Mouse (Mus musculus) MEL (cell line): ENCODE results near the gene B230217C12Rik. TPM values are rescaled to one million over a fixed set of nuclear protein-coding genes. Genes with fewer than 3 reads are reported as not detected.

Experiments
- DNase-seq: peaks from one replicate; pipeline ENCODE4 v3.0.0; 2011; ENCODE audit warnings: low read depth, low spot score
- H3K27ac ChIP-seq: 2 replicates; pipeline ENCODE4 v1.5.1; 2012; ENCODE audit warnings: low read depth, mild to moderate bottlenecking, control low read depth, low read length, moderate library complexity; ENCODE audit not compliant: control insufficient read depth
- H3K27me3 ChIP-seq, 2 experiments: fragments of 150-350 bp in 1 of 2; sonication (generic) in 1 of 2; 2 replicates each; pipeline ENCODE4 v1.6.1; 2012; ENCODE audit warnings: low read length in 2 of 2, mild to moderate bottlenecking in 2 of 2, improper control_type of control experiment in 1 of 2, moderate library complexity in 1 of 2; ENCODE audit not compliant: insufficient read depth in 2 of 2, control insufficient read depth in 1 of 2
- H3K36me3 ChIP-seq, 2 experiments: 2 replicates each; pipeline ENCODE4 v1.6.1; 2012 to 2014; ENCODE audit warnings: low read length in 2 of 2, improper control_type of control experiment in 1 of 2, inconsistent platforms in 1 of 2, mild to moderate bottlenecking in 1 of 2; ENCODE audit not compliant: insufficient read depth in 2 of 2, control insufficient read depth in 1 of 2
- H3K4me1 ChIP-seq, 2 experiments: fragments of 150-350 bp in 1 of 2; sonication (generic) in 1 of 2; 2 replicates each; pipeline ENCODE4 v1.6.1; 2012; ENCODE audit warnings: low read length in 2 of 2, improper control_type of control experiment in 1 of 2, mild to moderate bottlenecking in 1 of 2; ENCODE audit not compliant: insufficient read depth in 2 of 2, control insufficient read depth in 1 of 2
- H3K4me3 ChIP-seq, 2 experiments: fragments of 150-350 bp in 1 of 2; sonication (generic) in 1 of 2; 2 replicates each; pipeline ENCODE4 v1.5.1; 2012; ENCODE audit warnings: low read depth in 2 of 2, low read length in 2 of 2, mild to moderate bottlenecking in 2 of 2, moderate library complexity in 2 of 2, control low read depth in 1 of 2, improper control_type of control experiment in 1 of 2; ENCODE audit not compliant: control insufficient read depth in 1 of 2, insufficient read depth in 1 of 2
- H3K79me2 ChIP-seq: 2 replicates; pipeline ENCODE4 v1.6.1; 2012; ENCODE audit warnings: mild to moderate bottlenecking, low read length, moderate library complexity; ENCODE audit not compliant: control insufficient read depth, poor library complexity, insufficient read depth
- H3K9ac ChIP-seq: 2 replicates; pipeline ENCODE4 v1.6.1; 2012; ENCODE audit warnings: low read depth, mild to moderate bottlenecking, control low read depth, low read length, moderate library complexity; ENCODE audit not compliant: control insufficient read depth, poor library complexity, severe bottlenecking
- H3K9me3 ChIP-seq: fragments of 150-350 bp; sonication (generic); replicated peaks from 2 replicates; pipeline ENCODE4 v1.6.1; 2012; ENCODE audit warnings: mild to moderate bottlenecking, low read length, improper control_type of control experiment, moderate library complexity; ENCODE audit not compliant: insufficient read depth
- CTCF ChIP-seq, 3 experiments: IDR thresholded peaks in 2 of 3; conservative IDR thresholded peaks in 1 of 3; 2 replicates each; pipeline ENCODE4 v1.5.1; 2011 to 2012; ENCODE audit warnings: low read length in 3 of 3, low read depth in 2 of 3, mild to moderate bottlenecking in 2 of 3, improper control_type of control experiment in 1 of 3, inconsistent platforms in 1 of 3, mixed read lengths in 1 of 3, moderate library complexity in 1 of 3; ENCODE audit not compliant: control insufficient read depth in 1 of 3, insufficient read depth in 1 of 3, poor library complexity in 1 of 3, severe bottlenecking in 1 of 3
- E2F4 ChIP-seq: IDR thresholded peaks from 2 replicates; pipeline ENCODE4 v1.6.1; 2011; ENCODE audit warnings: low read depth, low read length, improper control_type of control experiment, borderline replicate concordance
- ELF1 ChIP-seq: IDR thresholded peaks from 2 replicates; pipeline ENCODE4 v1.6.1; 2014; ENCODE audit warnings: low read depth, mild to moderate bottlenecking, inconsistent platforms, low read length, improper control_type of control experiment, moderate library complexity
- GABPA ChIP-seq: IDR thresholded peaks from 2 replicates; pipeline ENCODE4 v1.6.1; 2012; ENCODE audit warnings: low read depth, mild to moderate bottlenecking, inconsistent platforms, low read length, improper control_type of control experiment, moderate library complexity
- GATA1 ChIP-seq: IDR thresholded peaks from 2 replicates; pipeline ENCODE4 v1.6.1; 2011; ENCODE audit warnings: low read depth, low read length, improper control_type of control experiment
- MAFK ChIP-seq: IDR thresholded peaks from 2 replicates; pipeline ENCODE4 v1.6.1; 2011; ENCODE audit warnings: low read depth, mild to moderate bottlenecking, low read length, improper control_type of control experiment, borderline replicate concordance
- MAX ChIP-seq: IDR thresholded peaks from 2 replicates; pipeline ENCODE4 v1.6.1; 2011; ENCODE audit warnings: low read length, improper control_type of control experiment
- MXI1 ChIP-seq: IDR thresholded peaks from 2 replicates; pipeline ENCODE4 v1.6.1; 2011; ENCODE audit warnings: mild to moderate bottlenecking, low read depth, low read length, improper control_type of control experiment
- MYB ChIP-seq: IDR thresholded peaks from 2 replicates; pipeline ENCODE4 v1.6.1; 2011; ENCODE audit warnings: mild to moderate bottlenecking, low read depth, low read length, improper control_type of control experiment
- POLR2A ChIP-seq, 2 experiments: IDR thresholded peaks; 2 replicates each; pipeline ENCODE4 v1.6.1; 2011 to 2012; ENCODE audit warnings: low read length in 2 of 2, mild to moderate bottlenecking in 2 of 2, control low read depth in 1 of 2, improper control_type of control experiment in 1 of 2, low read depth in 1 of 2, moderate library complexity in 1 of 2; ENCODE audit not compliant: control insufficient read depth in 1 of 2, insufficient read depth in 1 of 2, poor library complexity in 1 of 2
- POLR2AphosphoS5 ChIP-seq: IDR thresholded peaks from 2 replicates; pipeline ENCODE4 v1.6.1; 2012; ENCODE audit warnings: low read depth, borderline replicate concordance, mild to moderate bottlenecking, inconsistent platforms, low read length, moderate library complexity, mixed read lengths
- SMC3 ChIP-seq: IDR thresholded peaks from 2 replicates; pipeline ENCODE4 v1.6.1; 2011; ENCODE audit warnings: low read depth, low read length, improper control_type of control experiment
- TAL1 ChIP-seq: IDR thresholded peaks from 2 replicates; pipeline ENCODE4 v1.6.1; 2012; ENCODE audit warnings: mild to moderate bottlenecking, inconsistent platforms, low read length, moderate library complexity, mixed read lengths
- polyA plus RNA-seq, 2 experiments: library from polyadenylated mRNA; stranded (reverse) in 1 of 2; unstranded in 1 of 2; fragments of >175 nt in 1 of 2; fragments of >200 nt in 1 of 2; gene quantifications; 2 replicates each; pipeline versions ENCODE4 v1.2.1 to v1.2.4; 2012; ENCODE audit warnings: low replicate concordance in 2 of 2, low read depth in 1 of 2; ENCODE audit not compliant: insufficient read length in 2 of 2, insufficient read depth in 1 of 2, missing spikeins in 1 of 2
- total RNA-seq: library from RNA; depleted of rRNA; stranded (reverse); fragments of 300-350 nt; gene quantifications from 2 replicates; pipeline ENCODE4 v1.2.3, GENCODE M21; 2012

The B230217C12Rik gene
- total and polyA plus RNA-seq, 3 experiments = 0.81 TPM; not detected in 2

DNA sequence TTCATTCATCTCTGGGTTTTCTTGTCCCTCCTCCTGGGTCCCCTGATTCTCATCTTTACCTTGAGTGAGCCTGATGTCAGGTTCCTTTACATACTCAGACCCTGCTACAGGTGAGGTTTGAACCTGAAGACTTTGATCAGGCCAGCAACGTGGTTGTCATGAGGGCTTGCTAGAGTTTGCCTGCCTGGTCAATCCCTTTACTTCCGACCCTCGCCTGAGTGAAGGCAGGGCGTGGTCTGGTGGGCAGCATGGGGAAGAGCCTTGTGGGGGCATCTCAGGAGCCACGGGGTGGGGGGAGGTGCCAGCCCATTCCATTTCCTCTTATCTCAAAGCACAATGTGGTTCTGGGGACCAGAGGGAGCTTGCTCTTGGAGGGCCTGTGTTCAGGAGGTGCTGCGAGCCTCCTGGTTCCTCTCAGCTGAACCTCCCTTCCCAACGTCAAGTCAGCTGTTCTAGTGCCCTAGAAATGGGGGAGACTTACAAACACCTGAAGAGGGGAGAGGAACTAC is 2.9 kb upstream of the B230217C12Rik start:
- H3K36me3 ChIP-seq = peaks cover 0 to 9% of the 10 kb centered on the region in 2 experiments; a peak in 2 of 4 replicates
- H3K9me3 ChIP-seq = no peaks in the 10 kb centered on the region
- no peak overlapping the region for H3K27ac ChIP-seq
- peaks cover 0 to 17% of the 10 kb centered on the region in 2 experiments; a peak in 3 of 4 replicates for H3K4me1 ChIP-seq
- DNase-seq = peak; percentile 46
- no peak overlapping the region for H3K4me3 ChIP-seq
- no peak overlapping the region for H3K9ac ChIP-seq
- H3K79me2 ChIP-seq = no peaks in the 10 kb centered on the region
- no peak for TF ChIP-seq MAX
- TF ChIP-seq SMC3 = no peak
- TF ChIP-seq TAL1 = peak; percentile 30; the same call in 1 of the 2 replicates
- no peaks in the 10 kb centered on the region for H3K27me3 ChIP-seq

DNA sequence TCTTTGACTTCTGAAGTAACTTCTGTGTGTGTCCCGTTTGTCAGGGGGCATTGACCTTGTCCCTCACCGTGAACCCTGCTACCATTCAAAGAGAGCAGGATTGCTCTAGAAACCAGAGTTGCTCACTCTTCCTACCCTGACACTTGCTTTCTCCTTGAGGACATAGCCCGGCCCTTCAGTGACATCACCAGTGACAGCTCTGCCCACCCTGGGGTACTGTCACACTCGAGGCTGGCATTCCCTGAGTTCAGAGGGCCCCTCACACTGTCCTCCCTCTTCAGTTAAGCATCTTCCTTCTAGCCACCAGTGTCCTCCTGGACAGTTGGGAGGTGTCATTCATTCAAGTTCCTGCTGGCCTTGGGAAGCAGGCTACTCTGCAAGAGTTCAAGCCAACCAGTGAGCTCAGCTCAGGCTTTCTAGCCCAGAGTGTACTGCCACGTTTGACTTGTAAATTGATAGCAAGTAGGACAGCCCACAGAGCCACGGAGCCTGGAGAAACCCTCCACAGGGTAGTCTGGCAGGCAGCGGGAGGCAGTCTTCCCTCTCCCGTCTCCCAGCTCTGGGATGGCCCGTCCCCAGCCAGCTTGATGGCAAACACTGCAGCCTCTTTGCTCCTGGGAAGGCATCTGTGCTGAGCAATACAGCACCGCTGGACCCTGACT is 1.7 kb upstream of the B230217C12Rik start:
- TF ChIP-seq E2F4 (no peak), GABPA (no peak), POLR2A (IDR thresholded peaks at IDR 0.05; ENCODE audit: control insufficient read depth in 1 of 2, insufficient read depth in 1 of 2, low read depth in 1 of 2, low read length in 2 of 2, poor library complexity in 1 of 2) (no peak), CTCF (IDR thresholded peaks at IDR 0.05 in 2 of 3, conservative IDR thresholded peaks at IDR 0.05 in 1 of 3; ENCODE audit: control insufficient read depth in 1 of 3, insufficient read depth in 1 of 3, low read depth in 2 of 3, low read length in 3 of 3, poor library complexity in 1 of 3, severe bottlenecking in 1 of 3) (no peak), GATA1 (no peak), SMC3 (no peak), MXI1 (no peak), MYB (no peak), MAFK (no peak), POLR2AphosphoS5 (no peak), ELF1 (no peak)
- no peaks in the 10 kb centered on the region for H3K79me2 ChIP-seq
- H3K4me1 ChIP-seq = peaks cover 0 to 17% of the 10 kb centered on the region in 2 experiments; a peak in 3 of 4 replicates
- H3K4me3 ChIP-seq = no peak overlapping the region
- H3K27me3 ChIP-seq = no peaks in the 10 kb centered on the region
- no peaks in the 10 kb centered on the region for H3K9me3 ChIP-seq
- H3K36me3 ChIP-seq = peaks cover 0 to 9% of the 10 kb centered on the region in 2 experiments; a peak in 2 of 4 replicates
- no peak overlapping the region for H3K27ac ChIP-seq
- no peak overlapping the region for H3K9ac ChIP-seq
- DNase-seq = no peak
